Mouse (Mus musculus) sigmoid colon, adult 10 weeks (tissue): ENCODE data around the gene Gcnt4. TPM values are rescaled to one million over a fixed set of nuclear protein-coding genes. Genes with fewer than 3 reads are reported as not detected.

ENCODE experiments used
- polyA plus RNA-seq: library from polyadenylated mRNA; stranded (reverse); fragments of 350-450 nt; fragmentation: Illumina TruSeq; extraction: RNeasy Lipid Tissue Mini Kit (QIAGEN cat#74804); gene quantifications from one replicate; pipeline ENCODE4 v1.2.3, GENCODE M21; 2014; ENCODE audit warnings: low read depth, low replicate concordance

The Gcnt4 gene
- polyA plus RNA-seq, result 3.0 TPM

GRCm38 (mm10) chr13:96923999-96924961, at the start of gene Gcnt4:
TSS of gene Gcnt4 (plus strand) at chr13:96924689.

Other genes starting within 250 kb of the Gcnt4 start
- gene Ankrd31, start 176.4 kb upstream of the Gcnt4 start, polyA plus RNA-seq, result not detected
- gene 1700029F12Rik, start 109.7 kb downstream of the Gcnt4 start, polyA plus RNA-seq, result not detected
- 1.3 TPM for gene Fam169a, start 142.6 kb downstream of the Gcnt4 start, polyA plus RNA-seq
- gene Gm6169, start 174.5 kb downstream of the Gcnt4 start, polyA plus RNA-seq, result 28.2 TPM
- 73.6 TPM for gene Gfm2, start 213.2 kb downstream of the Gcnt4 start, polyA plus RNA-seq
- gene Nsa2, start 213.2 kb downstream of the Gcnt4 start, polyA plus RNA-seq, result 285 TPM